Mouse (Mus musculus): Measurements from ENCODE around the gene Nol10. TPM values are rescaled to one million over a fixed set of nuclear protein-coding genes. Genes with fewer than 3 reads are reported as not detected.

Nol10 gene
- total and polyA plus RNA-seq, 3 experiments = 21.6 to 128 (median 44.2) TPM

GRCm38 (mm10) chr12:17436471-17436870, 88.2 kb downstream of the Nol10 start:
- H3K27ac ChIP-seq (ENCODE audit: control insufficient read depth, low read depth, low read length) = no peak overlapping the region
- TF ChIP-seq NELFE (IDR thresholded peaks at IDR 0.05; ENCODE audit: low read depth, low read length) = no peak
- no peak for TF ChIP-seq ELF1 (IDR thresholded peaks at IDR 0.05; ENCODE audit: low read depth, low read length)
- TF ChIP-seq TAL1 (IDR thresholded peaks at IDR 0.05; ENCODE audit: low read length) = no peak
- no peak for TF ChIP-seq MAX (IDR thresholded peaks at IDR 0.05; ENCODE audit: low read length)
- no peak for TF ChIP-seq TCF12 (IDR thresholded peaks at IDR 0.05; ENCODE audit: low read depth, low read length)
- no peak for TF ChIP-seq CHD1 (IDR thresholded peaks at IDR 0.05; ENCODE audit: low read depth, low read length)
- TF ChIP-seq BHLHE40 (IDR thresholded peaks at IDR 0.05; ENCODE audit: borderline replicate concordance, low read depth, low read length) = no peak
- no peak for TF ChIP-seq MYB (IDR thresholded peaks at IDR 0.05; ENCODE audit: low read depth, low read length)
- TF ChIP-seq MAFK (IDR thresholded peaks at IDR 0.05; ENCODE audit: borderline replicate concordance, low read depth, low read length) = no peak
- no peak for TF ChIP-seq NRF1 (IDR thresholded peaks at IDR 0.05; ENCODE audit: insufficient read depth, low read depth, low read length, poor library complexity, severe bottlenecking)
- no peak for TF ChIP-seq MAZ (IDR thresholded peaks at IDR 0.05; ENCODE audit: low read depth, low read length)
- TF ChIP-seq CTCF (IDR thresholded peaks at IDR 0.05 in 2 of 3, conservative IDR thresholded peaks at IDR 0.05 in 1 of 3; ENCODE audit: control insufficient read depth in 1 of 3, insufficient read depth in 1 of 3, low read depth in 2 of 3, low read length in 3 of 3, poor library complexity in 1 of 3, severe bottlenecking in 1 of 3) = no peak
- TF ChIP-seq JUND (IDR thresholded peaks at IDR 0.05; ENCODE audit: low read depth, low read length) = no peak
- no peak for TF ChIP-seq USF2 (IDR thresholded peaks at IDR 0.05; ENCODE audit: borderline replicate concordance in 1 of 2, insufficient read depth in 1 of 2, low read depth in 1 of 2, low read length in 2 of 2)
- no peak for TF ChIP-seq GATA1 (IDR thresholded peaks at IDR 0.05; ENCODE audit: low read depth, low read length)
- TF ChIP-seq CHD2 (IDR thresholded peaks at IDR 0.05; ENCODE audit: low read length) = no peak
- no peak for TF ChIP-seq HCFC1 (IDR thresholded peaks at IDR 0.05; ENCODE audit: low read depth, low read length)
- no peak for TF ChIP-seq SIN3A (IDR thresholded peaks at IDR 0.05; ENCODE audit: low read length)
- no peak for TF ChIP-seq UBTF (IDR thresholded peaks at IDR 0.05; ENCODE audit: borderline replicate concordance, insufficient read depth, low read depth, low read length)
- TF ChIP-seq E2F4 (IDR thresholded peaks at IDR 0.05; ENCODE audit: borderline replicate concordance, low read depth, low read length) = no peak
- no peaks in the 10 kb centered on the region for H3K36me3 ChIP-seq (ENCODE audit: control insufficient read depth in 1 of 2, insufficient read depth in 2 of 2, low read length in 2 of 2)
- no peak for DNase-seq (ENCODE audit: low read depth, low spot score)
- no peak overlapping the region for H3K4me3 ChIP-seq (ENCODE audit: control insufficient read depth in 1 of 2, insufficient read depth in 1 of 2, low read depth in 2 of 2, low read length in 2 of 2)
- no peaks in the 10 kb centered on the region for H3K9me3 ChIP-seq (replicated peaks; ENCODE audit: insufficient read depth, low read length)
- no peaks in the 10 kb centered on the region for H3K79me2 ChIP-seq (ENCODE audit: control insufficient read depth, insufficient read depth, low read length, poor library complexity)
- no peak overlapping the region for H3K9ac ChIP-seq (ENCODE audit: control insufficient read depth, low read depth, low read length, poor library complexity, severe bottlenecking)
- H3K4me1 ChIP-seq (ENCODE audit: control insufficient read depth in 1 of 2, insufficient read depth in 2 of 2, low read length in 2 of 2) = no peaks in the 10 kb centered on the region
- no peaks in the 10 kb centered on the region for H3K27me3 ChIP-seq (ENCODE audit: control insufficient read depth in 1 of 2, insufficient read depth in 2 of 2, low read length in 2 of 2)

DNA sequence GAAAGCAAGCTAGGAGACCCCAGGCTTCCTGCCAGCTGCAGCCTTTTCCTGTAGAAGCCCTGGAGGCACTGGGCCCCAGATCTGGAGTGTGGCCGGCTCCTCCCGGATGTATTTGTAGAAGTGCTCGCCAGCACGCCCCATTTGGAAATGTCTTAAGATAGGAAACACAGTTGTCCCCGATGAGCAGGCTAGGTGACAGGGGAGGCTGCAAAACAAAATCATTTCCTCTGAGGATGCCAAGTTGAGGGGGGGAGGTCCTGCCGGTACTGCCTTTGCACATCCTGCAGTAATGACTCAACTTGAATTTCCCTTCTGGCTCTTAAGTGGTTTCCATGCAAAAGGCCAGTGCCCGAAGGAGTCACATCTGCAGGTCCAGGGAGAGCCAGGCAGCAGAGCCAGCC, 92.0 kb downstream of the Nol10 start:
- no peak overlapping the region for H3K9ac ChIP-seq (ENCODE audit: control insufficient read depth, low read depth, low read length, poor library complexity, severe bottlenecking)
- H3K4me1 ChIP-seq (ENCODE audit: control insufficient read depth in 1 of 2, insufficient read depth in 2 of 2, low read length in 2 of 2) = no peaks in the 10 kb centered on the region
- H3K27me3 ChIP-seq (ENCODE audit: control insufficient read depth in 1 of 2, insufficient read depth in 2 of 2, low read length in 2 of 2) = no peaks in the 10 kb centered on the region
- TF ChIP-seq MAFK (IDR thresholded peaks at IDR 0.05; ENCODE audit: borderline replicate concordance, low read depth, low read length) (no peak), ZMIZ1 (IDR thresholded peaks at IDR 0.05; ENCODE audit: low read depth, low read length) (no peak), RCOR1 (IDR thresholded peaks at IDR 0.05; ENCODE audit: low read depth, low read length) (no peak), E2F4 (IDR thresholded peaks at IDR 0.05; ENCODE audit: borderline replicate concordance, low read depth, low read length) (no peak), EP300 (IDR thresholded peaks at IDR 0.05; ENCODE audit: low read depth in 1 of 2, low read length in 2 of 2) (no peak)
- no peaks in the 10 kb centered on the region for H3K9me3 ChIP-seq (replicated peaks; ENCODE audit: insufficient read depth, low read length)
- no peak overlapping the region for H3K27ac ChIP-seq (ENCODE audit: control insufficient read depth, low read depth, low read length)
- no peaks in the 10 kb centered on the region for H3K79me2 ChIP-seq (ENCODE audit: control insufficient read depth, insufficient read depth, low read length, poor library complexity)
- no peak for DNase-seq (ENCODE audit: low read depth, low spot score)
- H3K36me3 ChIP-seq (ENCODE audit: control insufficient read depth in 1 of 2, insufficient read depth in 2 of 2, low read length in 2 of 2) = no peaks in the 10 kb centered on the region
- no peak overlapping the region for H3K4me3 ChIP-seq (ENCODE audit: control insufficient read depth in 1 of 2, insufficient read depth in 1 of 2, low read depth in 2 of 2, low read length in 2 of 2)

Measured in MEL (cell line).